Mouse (Mus musculus): ENCODE data around the gene Aqp1.

DNA sequence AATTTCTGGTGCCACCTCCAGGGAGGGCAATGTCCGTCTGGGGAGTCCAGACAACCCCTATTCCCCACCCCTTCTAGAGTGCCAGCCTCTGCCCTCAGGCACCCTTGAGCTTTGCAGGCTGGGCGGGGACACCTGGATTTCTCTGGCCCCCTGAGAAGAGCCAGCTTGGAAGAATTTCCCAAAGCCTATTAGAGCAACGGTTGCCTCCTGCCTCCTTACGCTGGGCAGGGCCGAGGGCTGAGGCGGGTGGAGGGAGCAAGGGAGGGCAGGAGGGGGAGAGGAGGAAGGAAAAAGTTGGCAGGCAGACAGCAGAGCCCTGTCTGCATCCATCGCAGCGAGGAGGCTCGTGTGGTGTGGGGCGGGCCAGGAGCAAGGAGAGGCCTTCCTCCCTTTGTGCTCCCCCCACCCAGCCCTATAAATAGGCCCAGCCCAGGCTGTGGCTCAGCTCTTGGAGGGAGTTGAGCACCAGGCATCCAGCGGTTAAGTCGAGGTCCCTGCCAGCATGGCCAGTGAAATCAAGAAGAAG, at the start of gene Aqp1:
- TF ChIP-seq CTCF (IDR thresholded peaks at IDR 0.05), result peak; percentile 30
- no peak; the same call in 1 of the 2 replicates for TF ChIP-seq EP300 (IDR thresholded peaks at IDR 0.05)

Measured in lung, postnatal 0 days (tissue).